Mouse (Mus musculus): Measurements from ENCODE around the gene Zfp831.

DNA sequence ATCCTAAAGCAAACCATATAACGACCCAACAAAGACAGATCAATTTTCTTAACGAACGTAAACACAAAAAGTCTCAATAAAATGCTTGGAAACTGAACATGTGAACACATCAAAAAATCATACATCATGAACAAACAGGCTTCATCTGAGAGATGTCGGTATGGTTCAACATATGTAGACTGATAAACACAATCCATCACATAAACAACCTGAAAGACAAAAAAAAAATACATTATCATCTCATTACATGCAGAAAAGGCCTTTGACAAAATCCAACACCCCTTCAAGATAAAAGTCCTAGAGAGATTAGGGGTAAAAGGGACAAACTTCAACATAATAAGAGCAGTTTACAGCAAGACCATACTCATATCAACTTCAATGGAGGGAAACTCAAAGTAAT is 74.5 kb downstream of the Zfp831 start:
- TF ChIP-seq MEF2A (IDR thresholded peaks at IDR 0.05; ENCODE audit: borderline replicate concordance, low read depth, low read length) (no peak), CTCF (conservative IDR thresholded peaks at IDR 0.05 in 1 of 2, IDR thresholded peaks at IDR 0.05 in 1 of 2; ENCODE audit: low read depth in 2 of 2, low read length in 2 of 2) (no peak), POLR2A (IDR thresholded peaks at IDR 0.05; ENCODE audit: low read depth, low read length) (no peak)
